Mouse (Mus musculus) cerebellum, adult 2 months (tissue): ENCODE data around the gene Srrm4.

Experiments used
- CTCF ChIP-seq: fragments of 200-500 bp; IDR thresholded peaks from 2 replicates; pipeline ENCODE4 v1.5.1; 2011; ENCODE audit warnings: low read depth, mild to moderate bottlenecking, control low read depth, low read length, moderate library complexity, borderline replicate concordance; ENCODE audit not compliant: insufficient read depth
- POLR2A ChIP-seq: fragments of 200-500 bp; IDR thresholded peaks from 2 replicates; pipeline ENCODE4 v1.6.1; 2011; ENCODE audit warnings: low read length, control low read depth, borderline replicate concordance; ENCODE audit not compliant: insufficient read depth

DNA sequence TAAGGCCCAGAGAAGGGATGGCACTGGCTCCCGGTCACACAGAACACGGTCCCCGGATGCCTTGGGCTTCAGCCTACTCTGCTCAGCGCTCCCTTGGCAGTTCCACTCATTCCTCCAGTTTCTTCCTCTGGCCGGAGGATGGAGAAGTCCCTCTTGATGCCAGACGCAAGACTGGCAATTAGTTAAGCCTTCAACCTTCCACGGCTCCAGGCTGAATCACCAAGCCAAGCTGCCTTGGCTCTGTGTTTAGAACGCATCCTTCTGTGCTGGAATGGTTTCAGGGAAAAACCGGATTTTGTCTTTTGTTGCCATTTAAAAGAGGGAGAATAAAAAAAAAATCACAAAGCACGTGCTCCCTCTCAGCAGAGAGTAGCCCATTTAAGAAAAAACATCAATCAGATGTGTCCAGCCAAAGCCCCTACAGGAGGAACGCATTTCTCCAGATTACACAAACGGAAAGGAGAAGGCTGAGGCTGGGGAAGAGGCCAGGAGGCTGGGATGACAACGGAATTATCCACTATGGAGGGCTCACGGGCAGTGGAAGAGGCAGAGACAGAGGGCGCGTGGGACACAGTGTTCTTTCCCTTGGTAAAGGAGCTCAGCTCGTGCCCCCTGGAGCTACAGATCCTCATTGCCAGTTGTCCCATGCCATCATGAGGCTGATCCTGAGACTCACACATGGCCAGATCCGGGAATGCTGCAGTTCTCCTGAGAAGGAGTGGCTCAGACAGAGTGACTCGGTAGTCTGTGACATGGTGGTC, 92.6 kb downstream of the Srrm4 start:
- no peak for TF ChIP-seq CTCF
- TF ChIP-seq POLR2A: no peak
